11 mouse cellular contexts compared by ENCODE assay signal in genomic region chr4:98008814-98009368, GRCm38 (mm10).
DNase-seq lines count a peak whose midpoint lies in the region; ATAC-seq and TF ChIP-seq lines count a peak whose summit lies in the region.
"Had no signal": no experiment of that assay in that cellular context is flagged by ENCODE, and none has a peak within 500 bp of the region (broad histone marks: within the 10 kb centered on the region; RNA-seq: fewer than 3 reads in every experiment).

No protein-coding gene starts in this region.

- H3K27ac ChIP-seq in embryonic facial prominence, embryonic 12.5 days: 0 out of 2 replicates have a peak overlapping the region, but pooled peaks have one; percentile 23
- no peak overlapping the region for H3K27ac ChIP-seq in embryonic facial prominence, embryonic 10.5 days (replicated peaks)
- peak overlapping the region; percentile 52; the same call in 1 of the 2 replicates for H3K27ac ChIP-seq in hindbrain, embryonic 14.5 days
- H3K27ac ChIP-seq in hindbrain, embryonic 11.5 days (ENCODE audit: low read depth, low read length): no peak overlapping the region
- H3K27ac ChIP-seq in stomach, embryonic 15.5 days: peak overlapping the region; percentile 44
- H3K27ac ChIP-seq in stomach, postnatal 0 days (replicated peaks): no peak overlapping the region; the same call in 1 of the 2 replicates
- H3K27ac ChIP-seq: intestine, embryonic 15.5 days had no signal

- TF ChIP-seq CTCF in stomach, postnatal 0 days (IDR thresholded peaks at IDR 0.05; ENCODE audit: low read depth): no peak

- DNase-seq in embryonic facial prominence, embryonic 10.5 days (ENCODE audit: low spot score): no peak
- DNase-seq in hindbrain, embryonic 14.5 days (ENCODE audit: low spot score): no peak
- DNase-seq in hindbrain, embryonic 11.5 days (ENCODE audit: low spot score): no peak
- DNase-seq in stomach, postnatal 0 days (ENCODE audit: low spot score): no peak
- DNase-seq in telencephalon, adult 2 months (ENCODE audit: low read depth, low spot score): peak; percentile 16
- DNase-seq in adrenal gland, postnatal 4 days (ENCODE audit: low spot score in 2 of 2): no peak
- DNase-seq: cerebellum, adult 11 months; lung, adult 2 months had no signal

- no peaks in the 10 kb centered on the region for H3K36me3 ChIP-seq in embryonic facial prominence, embryonic 12.5 days
- H3K36me3 ChIP-seq in embryonic facial prominence, embryonic 10.5 days (replicated peaks): no peaks in the 10 kb centered on the region
- H3K36me3 ChIP-seq in hindbrain, embryonic 14.5 days (replicated peaks; ENCODE audit: control insufficient read depth, insufficient read depth): no peaks in the 10 kb centered on the region
- no peaks in the 10 kb centered on the region for H3K36me3 ChIP-seq in hindbrain, embryonic 11.5 days (ENCODE audit: control insufficient read depth, insufficient read depth, low read length)
- H3K36me3 ChIP-seq in stomach, embryonic 15.5 days: no peaks in the 10 kb centered on the region
- no peaks in the 10 kb centered on the region for H3K36me3 ChIP-seq in stomach, postnatal 0 days (ENCODE audit: control insufficient read depth, insufficient read depth, low read length)
- H3K36me3 ChIP-seq: intestine, embryonic 15.5 days had no signal

- no peaks in the 10 kb centered on the region for H3K27me3 ChIP-seq in embryonic facial prominence, embryonic 12.5 days
- H3K27me3 ChIP-seq in embryonic facial prominence, embryonic 10.5 days (replicated peaks; ENCODE audit: low read depth, poor library complexity, severe bottlenecking): no peaks in the 10 kb centered on the region
- no peaks in the 10 kb centered on the region for H3K27me3 ChIP-seq in hindbrain, embryonic 14.5 days (ENCODE audit: control insufficient read depth, insufficient read depth, low read length)
- H3K27me3 ChIP-seq in hindbrain, embryonic 11.5 days (ENCODE audit: control insufficient read depth, insufficient read depth, low read length): no peaks in the 10 kb centered on the region
- no peaks in the 10 kb centered on the region for H3K27me3 ChIP-seq in stomach, embryonic 15.5 days (replicated peaks)
- H3K27me3 ChIP-seq in stomach, postnatal 0 days (ENCODE audit: control insufficient read depth, insufficient read depth, low read length): no peaks in the 10 kb centered on the region
- H3K27me3 ChIP-seq: intestine, embryonic 15.5 days had no signal

- ATAC-seq in embryonic facial prominence, embryonic 12.5 days (ENCODE audit: insufficient number of reproducible peaks, insufficient read depth, low FRiP score, low TSS enrichment): no peak
- 0 out of 2 replicates have a peak, but pooled peaks have one; percentile 29 for ATAC-seq in hindbrain, embryonic 14.5 days (ENCODE audit: low FRiP score)
- no peak for ATAC-seq in hindbrain, embryonic 11.5 days (ENCODE audit: low FRiP score)
- no peak for ATAC-seq in stomach, embryonic 15.5 days (ENCODE audit: insufficient read depth, low FRiP score, low read depth)
- ATAC-seq in stomach, postnatal 0 days (ENCODE audit: low FRiP score, low TSS enrichment): no peak
- ATAC-seq: intestine, embryonic 15.5 days had no signal

- no peak for TF ChIP-seq EP300 in stomach, postnatal 0 days (optimal IDR thresholded peaks at IDR 0.05)

- no peak overlapping the region for H3K9ac ChIP-seq in embryonic facial prominence, embryonic 12.5 days
- no peak overlapping the region for H3K9ac ChIP-seq in hindbrain, embryonic 14.5 days
- H3K9ac ChIP-seq in hindbrain, embryonic 11.5 days (ENCODE audit: low read depth, low read length): no peak overlapping the region
- H3K9ac ChIP-seq in stomach, embryonic 15.5 days: no peak overlapping the region
- H3K9ac ChIP-seq in stomach, postnatal 0 days (ENCODE audit: low read length): no peak overlapping the region
- H3K9ac ChIP-seq: intestine, embryonic 15.5 days had no signal

- H3K4me3 ChIP-seq in embryonic facial prominence, embryonic 12.5 days: no peak overlapping the region
- no peak overlapping the region for H3K4me3 ChIP-seq in embryonic facial prominence, embryonic 10.5 days
- H3K4me3 ChIP-seq in hindbrain, embryonic 14.5 days (replicated peaks; ENCODE audit: low read length): no peak overlapping the region
- no peak overlapping the region for H3K4me3 ChIP-seq in hindbrain, embryonic 11.5 days (ENCODE audit: low read depth, low read length)
- no peak overlapping the region for H3K4me3 ChIP-seq in stomach, embryonic 15.5 days (replicated peaks)
- no peak overlapping the region for H3K4me3 ChIP-seq in stomach, postnatal 0 days (ENCODE audit: low read depth, low read length)
- H3K4me3 ChIP-seq: intestine, embryonic 15.5 days had no signal

- H3K4me2 ChIP-seq in embryonic facial prominence, embryonic 12.5 days (replicated peaks): no peak overlapping the region
- H3K4me2 ChIP-seq in hindbrain, embryonic 14.5 days (replicated peaks): no peak overlapping the region
- H3K4me2 ChIP-seq in hindbrain, embryonic 11.5 days (replicated peaks; ENCODE audit: low read depth, low read length): no peak overlapping the region
- H3K4me2 ChIP-seq in stomach, embryonic 15.5 days: no peak overlapping the region
- H3K4me2 ChIP-seq in stomach, postnatal 0 days (replicated peaks; ENCODE audit: low read depth): no peak overlapping the region
- H3K4me2 ChIP-seq: intestine, embryonic 15.5 days had no signal

- peaks cover 11% of the 10 kb centered on the region for H3K4me1 ChIP-seq in embryonic facial prominence, embryonic 12.5 days
- H3K4me1 ChIP-seq in embryonic facial prominence, embryonic 10.5 days: peaks cover 7% of the 10 kb centered on the region
- H3K4me1 ChIP-seq in hindbrain, embryonic 14.5 days (replicated peaks; ENCODE audit: control insufficient read depth, insufficient read depth, low read length): peaks cover 13% of the 10 kb centered on the region
- H3K4me1 ChIP-seq in hindbrain, embryonic 11.5 days (replicated peaks; ENCODE audit: control insufficient read depth, insufficient read depth, low read length): peaks cover 3% of the 10 kb centered on the region
- peaks cover 11% of the 10 kb centered on the region for H3K4me1 ChIP-seq in stomach, embryonic 15.5 days
- peaks cover 5% of the 10 kb centered on the region; the same call in 1 of the 2 replicates for H3K4me1 ChIP-seq in stomach, postnatal 0 days (replicated peaks; ENCODE audit: control insufficient read depth, insufficient read depth)

- 78% methylated on average over 4 of the region's 4 CpGs for WGBS in embryonic facial prominence, embryonic 12.5 days
- WGBS in embryonic facial prominence, embryonic 10.5 days: 88% methylated on average over 4 of the region's 4 CpGs
- WGBS in hindbrain, embryonic 14.5 days: 43% methylated on average over 4 of the region's 4 CpGs
- 79% methylated on average over 4 of the region's 4 CpGs for WGBS in hindbrain, embryonic 11.5 days
- WGBS in stomach, embryonic 15.5 days: 50% methylated on average over 4 of the region's 4 CpGs
- WGBS in stomach, postnatal 0 days: 51% methylated on average over 4 of the region's 4 CpGs

- H3K9me3 ChIP-seq in embryonic facial prominence, embryonic 12.5 days: no peaks in the 10 kb centered on the region
- H3K9me3 ChIP-seq in embryonic facial prominence, embryonic 10.5 days: no peaks in the 10 kb centered on the region
- H3K9me3 ChIP-seq in hindbrain, embryonic 14.5 days (ENCODE audit: control insufficient read depth, low read length): no peaks in the 10 kb centered on the region
- H3K9me3 ChIP-seq in hindbrain, embryonic 11.5 days (ENCODE audit: control insufficient read depth, low read length): no peaks in the 10 kb centered on the region
- H3K9me3 ChIP-seq in stomach, embryonic 15.5 days: no peaks in the 10 kb centered on the region
- no peaks in the 10 kb centered on the region for H3K9me3 ChIP-seq in stomach, postnatal 0 days (ENCODE audit: control insufficient read depth, low read length)
- H3K9me3 ChIP-seq: intestine, embryonic 15.5 days had no signal

Comparison
In these comparisons a context has a peak if more than half of its experiments do, and no peak if none do; other contexts are left out.
1. H3K27ac ChIP-seq: peak in embryonic facial prominence, embryonic 12.5 days (single experiment), hindbrain, embryonic 14.5 days (single experiment) and stomach, embryonic 15.5 days (single experiment); none in embryonic facial prominence, embryonic 10.5 days (single experiment), hindbrain, embryonic 11.5 days (single experiment) and stomach, postnatal 0 days (single experiment).